Comparison of ENCODE assay signal across 13 mouse cellular contexts in genomic region chr1:39847066-39847465, GRCm38 (mm10). TPM values are rescaled to one million over a fixed set of nuclear protein-coding genes. Genes with fewer than 3 reads are reported as not detected.
A peak's percentile ranks its signal among the peaks of the same experiment; 100 is the strongest.
DNase-seq lines count a peak whose midpoint lies in the region; ATAC-seq and TF ChIP-seq lines count a peak whose summit lies in the region.
"Had no signal": no experiment of that assay in that cellular context is flagged by ENCODE, and none has a peak within 500 bp of the region (broad histone marks: within the 10 kb centered on the region; RNA-seq: fewer than 3 reads in every experiment).

No protein-coding gene starts in this region.

- H3K9me3 ChIP-seq in kidney, embryonic 16.5 days (ENCODE audit: low read length), result no peaks in the 10 kb centered on the region
- no peaks in the 10 kb centered on the region for H3K9me3 ChIP-seq in hindbrain, embryonic 13.5 days
- H3K9me3 ChIP-seq: forebrain, embryonic 13.5 days; stomach, embryonic 15.5 days had no signal

- ATAC-seq in kidney, embryonic 16.5 days (ENCODE audit: low FRiP score, low TSS enrichment), result no peak
- ATAC-seq in monocyte, adult 5-6 weeks (replicated peaks; ENCODE audit: insufficient number of reproducible peaks, low FRiP score, low TSS enrichment, poor library complexity, severe bottlenecking), result peak; percentile 95
- no peak for ATAC-seq in hindbrain, embryonic 13.5 days (ENCODE audit: low FRiP score)
- ATAC-seq: forebrain, embryonic 13.5 days had no signal

- H3K4me1 ChIP-seq in kidney, adult 2 months (ENCODE audit: control insufficient read depth, insufficient read depth, low read length), result no peaks in the 10 kb centered on the region
- peaks cover 11% of the 10 kb centered on the region for H3K4me1 ChIP-seq in kidney, embryonic 16.5 days (ENCODE audit: insufficient read depth, low read length)
- no peaks in the 10 kb centered on the region for H3K4me1 ChIP-seq in hindbrain, embryonic 13.5 days (replicated peaks)
- H3K4me1 ChIP-seq: forebrain, embryonic 13.5 days; stomach, embryonic 15.5 days had no signal

- peak; percentile 20 for DNase-seq in kidney, adult 2 months
- peak; percentile 34 for DNase-seq in c-Kit-positive CD71-negative TER-119-negative erythroid progenitor cells, embryonic 14.5 days (ENCODE audit: low read depth)
- DNase-seq in kidney, postnatal 14 days, result peak; percentile 21
- DNase-seq in right cerebral cortex, postnatal 4 days, result no peak
- no peak for DNase-seq in urinary bladder, postnatal 14 days (ENCODE audit: low spot score)
- DNase-seq: retina, postnatal 1 day had no signal

- H3K4me2 ChIP-seq in kidney, embryonic 16.5 days (replicated peaks; ENCODE audit: low read depth, low read length), result no peak overlapping the region
- no peak overlapping the region for H3K4me2 ChIP-seq in hindbrain, embryonic 13.5 days
- H3K4me2 ChIP-seq: forebrain, embryonic 13.5 days; stomach, embryonic 15.5 days had no signal

- TF ChIP-seq POLR2A in kidney, adult 2 months (IDR thresholded peaks at IDR 0.05; ENCODE audit: low read depth, low read length), result no peak

- 56% methylated on average over 7 of the region's 7 CpGs for WGBS in kidney, adult 2 months
- whole genome bisulfite sequencing in kidney, embryonic 16.5 days, result 74% methylated on average over 7 of the region's 7 CpGs
- WGBS in hindbrain, embryonic 13.5 days, result 93% methylated on average over 7 of the region's 7 CpGs

- H3K9ac ChIP-seq in kidney, embryonic 16.5 days (replicated peaks; ENCODE audit: low read length), result no peak overlapping the region
- no peak overlapping the region for H3K9ac ChIP-seq in hindbrain, embryonic 13.5 days
- H3K9ac ChIP-seq: forebrain, embryonic 13.5 days; liver, embryonic 14.5 days; stomach, embryonic 15.5 days had no signal

- no peak overlapping the region for H3K27ac ChIP-seq in kidney, adult 2 months (ENCODE audit: insufficient read depth, low read depth, low read length)
- H3K27ac ChIP-seq in kidney, embryonic 16.5 days (ENCODE audit: low read length), result no peak overlapping the region
- no peak overlapping the region for H3K27ac ChIP-seq in hindbrain, embryonic 13.5 days
- H3K27ac ChIP-seq: forebrain, embryonic 13.5 days; liver, embryonic 14.5 days; stomach, embryonic 15.5 days had no signal

- H3K4me3 ChIP-seq in kidney, adult 2 months (ENCODE audit: insufficient read depth, low read depth, low read length), result no peak overlapping the region
- no peak overlapping the region for H3K4me3 ChIP-seq in kidney, embryonic 16.5 days (ENCODE audit: low read length)
- no peak overlapping the region for H3K4me3 ChIP-seq in hindbrain, embryonic 13.5 days
- H3K4me3 ChIP-seq: forebrain, embryonic 13.5 days; stomach, embryonic 15.5 days had no signal

- no peaks in the 10 kb centered on the region for H3K36me3 ChIP-seq in kidney, adult 2 months (ENCODE audit: control insufficient read depth, insufficient read depth, low read length)
- no peaks in the 10 kb centered on the region for H3K36me3 ChIP-seq in kidney, embryonic 16.5 days (ENCODE audit: insufficient read depth, low read length)
- H3K36me3 ChIP-seq in hindbrain, embryonic 13.5 days, result no peaks in the 10 kb centered on the region
- H3K36me3 ChIP-seq: stomach, embryonic 15.5 days had no signal

- 0 out of 2 replicates have a peak, but pooled peaks have one; percentile 5 for TF ChIP-seq CTCF in kidney, adult 2 months (conservative IDR thresholded peaks at IDR 0.05; ENCODE audit: insufficient read depth, insufficient read length, low read depth, low read length)

- no peaks in the 10 kb centered on the region for H3K27me3 ChIP-seq in kidney, adult 2 months (replicated peaks; ENCODE audit: control insufficient read depth, insufficient read depth, low read length)
- no peaks in the 10 kb centered on the region for H3K27me3 ChIP-seq in kidney, embryonic 16.5 days (ENCODE audit: insufficient read depth, low read length)
- H3K27me3 ChIP-seq in hindbrain, embryonic 13.5 days, result no peaks in the 10 kb centered on the region
- H3K27me3 ChIP-seq: forebrain, embryonic 13.5 days; stomach, embryonic 15.5 days had no signal

RNA-seq across cellular contexts. Expression of gene Gm3646, which starts 41.9 kb away (rescaled TPM):
- not detected in 2 replicates for polyA plus RNA-seq in kidney, adult 2 months (2012; rRNA removed)
- polyA plus RNA-seq in kidney, embryonic 16.5 days (2015; fragmentation: Nextera tagmentation; extraction: Ambion mirVana), result not detected in 2 replicates
- not detected in 3 replicates for total RNA-seq in monocyte, adult 5-6 weeks (2017)
- polyA plus RNA-seq in hindbrain, embryonic 13.5 days (2015; fragmentation: Nextera tagmentation; extraction: Ambion mirVana), result not detected in 2 replicates
- total RNA-seq: ES-E14 had no signal
- polyA plus RNA-seq: forebrain, embryonic 13.5 days; liver, embryonic 14.5 days had no signal

RNA-seq across cellular contexts. Expression of gene Map4k4, which starts 53.6 kb away (rescaled TPM):
- polyA plus RNA-seq in kidney, adult 2 months (2012; rRNA removed), result 28.3 and 29.2 TPM in 2 replicates
- 14.3 and 20.2 TPM in 2 replicates for polyA plus RNA-seq in kidney, embryonic 16.5 days (2015; fragmentation: Nextera tagmentation; extraction: Ambion mirVana)
- 327 to 401 TPM (median 363 TPM) in 3 replicates for total RNA-seq in monocyte, adult 5-6 weeks (2017)
- polyA plus RNA-seq in hindbrain, embryonic 13.5 days (2015; fragmentation: Nextera tagmentation; extraction: Ambion mirVana), result 47.3 and 52.6 TPM in 2 replicates

Comparison
In these comparisons a context has a peak if more than half of its experiments do, and no peak if none do; other contexts are left out.
1. DNase-seq: peak in kidney, adult 2 months (single experiment), c-Kit-positive CD71-negative TER-119-negative erythroid progenitor cells, embryonic 14.5 days (single experiment) and kidney, postnatal 14 days (single experiment); none in right cerebral cortex, postnatal 4 days (single experiment) and urinary bladder, postnatal 14 days (single experiment).